31 mouse cellular contexts compared by ENCODE assay signal in genomic region chr6:65644110-65644509, GRCm38 (mm10). TPM values are rescaled to one million over a fixed set of nuclear protein-coding genes. Genes with fewer than 3 reads are reported as not detected.
DNase-seq lines count a peak whose midpoint lies in the region; ATAC-seq and TF ChIP-seq lines count a peak whose summit lies in the region.
"Had no signal": no experiment of that assay in that cellular context is flagged by ENCODE, and none has a peak within 500 bp of the region (broad histone marks: within the 10 kb centered on the region; RNA-seq: fewer than 3 reads in every experiment).

No protein-coding gene starts in this region.

- no peak overlapping the region for H3K4me2 ChIP-seq in lung, embryonic 14.5 days
- H3K4me2 ChIP-seq in midbrain, embryonic 13.5 days (replicated peaks), result no peak overlapping the region
- no peak overlapping the region for H3K4me2 ChIP-seq in midbrain, embryonic 16.5 days (ENCODE audit: low read length)
- H3K4me2 ChIP-seq in forebrain, embryonic 12.5 days, result no peak overlapping the region
- H3K4me2 ChIP-seq: heart, embryonic 11.5 days; hindbrain, embryonic 12.5 days; limb, embryonic 15.5 days; liver, embryonic 13.5 days; neural tube, embryonic 12.5 days; stomach, embryonic 15.5 days had no signal

- TF ChIP-seq CTCF in lung, embryonic 14.5 days (IDR thresholded peaks at IDR 0.05; ENCODE audit: low read depth), result no peak
- TF ChIP-seq CTCF in lung, adult 2 months (IDR thresholded peaks at IDR 0.05; ENCODE audit: insufficient read depth, low read length), result no peak
- TF ChIP-seq CTCF in olfactory bulb, adult 2 months (IDR thresholded peaks at IDR 0.05; ENCODE audit: insufficient read depth, low read depth, low read length), result no peak

- H3K9me3 ChIP-seq in lung, embryonic 14.5 days (ENCODE audit: low read depth, low read length), result 0 out of 2 replicates have a peak, but pooled peaks cover 3% of the 10 kb centered on the region
- 0 out of 2 replicates have a peak, but pooled peaks cover 2% of the 10 kb centered on the region for H3K9me3 ChIP-seq in midbrain, embryonic 13.5 days
- no peaks in the 10 kb centered on the region; the same call in 1 of the 2 replicates for H3K9me3 ChIP-seq in midbrain, embryonic 16.5 days (replicated peaks; ENCODE audit: control insufficient read depth, low read length, poor library complexity, severe bottlenecking)
- H3K9me3 ChIP-seq in forebrain, embryonic 12.5 days, result 0 out of 2 replicates have a peak, but pooled peaks cover 3% of the 10 kb centered on the region
- H3K9me3 ChIP-seq: hindbrain, embryonic 12.5 days; limb, embryonic 10.5 days; limb, embryonic 15.5 days; liver, embryonic 13.5 days; neural tube, embryonic 12.5 days; stomach, embryonic 15.5 days had no signal

- H3K27ac ChIP-seq in lung, embryonic 14.5 days (ENCODE audit: low read depth), result peak overlapping the region; percentile 37; the same call in 1 of the 2 replicates
- H3K27ac ChIP-seq in midbrain, embryonic 13.5 days, result no peak overlapping the region
- no peak overlapping the region for H3K27ac ChIP-seq in midbrain, embryonic 16.5 days (ENCODE audit: low read length)
- H3K27ac ChIP-seq in forebrain, embryonic 12.5 days, result peak overlapping the region; percentile 51
- H3K27ac ChIP-seq in olfactory bulb, adult 2 months (ENCODE audit: insufficient read depth, low read depth, low read length), result peak overlapping the region; percentile 21; the same call in 1 of the 2 replicates
- H3K27ac ChIP-seq: gastrocnemius, adult 2 months; hindbrain, embryonic 12.5 days; limb, embryonic 10.5 days; limb, embryonic 15.5 days; liver, embryonic 13.5 days; macrophage; neural tube, embryonic 12.5 days; stomach, embryonic 15.5 days had no signal

- H3K9ac ChIP-seq in lung, embryonic 14.5 days, result no peak overlapping the region
- no peak overlapping the region for H3K9ac ChIP-seq in midbrain, embryonic 13.5 days (replicated peaks)
- H3K9ac ChIP-seq in midbrain, embryonic 16.5 days (ENCODE audit: low read depth, low read length), result no peak overlapping the region
- H3K9ac ChIP-seq in forebrain, embryonic 12.5 days, result no peak overlapping the region
- H3K9ac ChIP-seq: hindbrain, embryonic 12.5 days; limb, embryonic 15.5 days; liver, embryonic 13.5 days; neural tube, embryonic 12.5 days; stomach, embryonic 15.5 days had no signal

- no peaks in the 10 kb centered on the region for H3K36me3 ChIP-seq in lung, embryonic 14.5 days (ENCODE audit: insufficient read depth)
- no peaks in the 10 kb centered on the region for H3K36me3 ChIP-seq in midbrain, embryonic 13.5 days
- no peaks in the 10 kb centered on the region for H3K36me3 ChIP-seq in midbrain, embryonic 16.5 days (ENCODE audit: control insufficient read depth, insufficient read depth, low read length)
- no peaks in the 10 kb centered on the region for H3K36me3 ChIP-seq in forebrain, embryonic 12.5 days (replicated peaks)
- H3K36me3 ChIP-seq: hindbrain, embryonic 12.5 days; limb, embryonic 10.5 days; limb, embryonic 15.5 days; liver, embryonic 13.5 days; neural tube, embryonic 12.5 days; stomach, embryonic 15.5 days had no signal

- peaks cover 4% of the 10 kb centered on the region for H3K4me1 ChIP-seq in lung, embryonic 14.5 days (ENCODE audit: insufficient read depth)
- no peaks in the 10 kb centered on the region; the same call in 1 of the 2 replicates for H3K4me1 ChIP-seq in lung, adult 2 months (ENCODE audit: control insufficient read depth, insufficient read depth, low read length)
- no peaks in the 10 kb centered on the region for H3K4me1 ChIP-seq in midbrain, embryonic 13.5 days (replicated peaks)
- no peaks in the 10 kb centered on the region for H3K4me1 ChIP-seq in midbrain, embryonic 16.5 days (ENCODE audit: control insufficient read depth, insufficient read depth, low read length)
- no peaks in the 10 kb centered on the region; the same call in 1 of the 2 replicates for H3K4me1 ChIP-seq in forebrain, embryonic 12.5 days
- H3K4me1 ChIP-seq in olfactory bulb, adult 2 months (ENCODE audit: control insufficient read depth, insufficient read depth, low read length), result no peaks in the 10 kb centered on the region
- H3K4me1 ChIP-seq: hindbrain, embryonic 12.5 days; limb, embryonic 15.5 days; liver, embryonic 13.5 days; neural tube, embryonic 12.5 days; stomach, embryonic 15.5 days had no signal

- 68% methylated on average over 4 of the region's 4 CpGs for WGBS in lung, embryonic 14.5 days
- WGBS in lung, adult 2 months, result 77% methylated on average over 4 of the region's 4 CpGs
- WGBS in midbrain, embryonic 13.5 days, result 27% methylated on average over 4 of the region's 4 CpGs
- 29% methylated on average over 4 of the region's 4 CpGs for WGBS in midbrain, embryonic 16.5 days
- 7% methylated on average over 4 of the region's 4 CpGs for WGBS in forebrain, embryonic 12.5 days
- WGBS in olfactory bulb, adult 2 months, result 37% methylated on average over 4 of the region's 4 CpGs

- H3K27me3 ChIP-seq in lung, embryonic 14.5 days (ENCODE audit: insufficient read depth, low read length), result no peaks in the 10 kb centered on the region
- H3K27me3 ChIP-seq in midbrain, embryonic 13.5 days, result no peaks in the 10 kb centered on the region
- no peaks in the 10 kb centered on the region for H3K27me3 ChIP-seq in midbrain, embryonic 16.5 days (ENCODE audit: control insufficient read depth, insufficient read depth, low read depth, low read length)
- no peaks in the 10 kb centered on the region for H3K27me3 ChIP-seq in forebrain, embryonic 12.5 days
- H3K27me3 ChIP-seq: hindbrain, embryonic 12.5 days; limb, embryonic 15.5 days; liver, embryonic 13.5 days; neural tube, embryonic 12.5 days; stomach, embryonic 15.5 days had no signal

- no peak overlapping the region for H3K4me3 ChIP-seq in lung, embryonic 14.5 days (ENCODE audit: low read depth, low read length)
- no peak overlapping the region for H3K4me3 ChIP-seq in lung, adult 2 months (replicated peaks; ENCODE audit: extremely low read depth, low read depth, low read length)
- H3K4me3 ChIP-seq in midbrain, embryonic 13.5 days (replicated peaks), result no peak overlapping the region
- H3K4me3 ChIP-seq in midbrain, embryonic 16.5 days (ENCODE audit: low read depth, low read length), result no peak overlapping the region
- no peak overlapping the region for H3K4me3 ChIP-seq in forebrain, embryonic 12.5 days (replicated peaks)
- no peak overlapping the region for H3K4me3 ChIP-seq in olfactory bulb, adult 2 months (ENCODE audit: insufficient read depth, low read depth, low read length)
- H3K4me3 ChIP-seq: erythroblast, embryonic 14.5 days; gastrocnemius, adult 2 months; hindbrain, embryonic 12.5 days; limb, embryonic 10.5 days; limb, embryonic 15.5 days; liver, embryonic 13.5 days; neural tube, embryonic 12.5 days; stomach, embryonic 15.5 days had no signal

- no peak for DNase-seq in lung, embryonic 14.5 days
- no peak for DNase-seq in lung, adult 2 months
- DNase-seq in thymus, adult 18-20 months, result no peak
- DNase-seq: adrenal gland, adult 2 months; adrenal gland, postnatal 36 days; cerebellum, adult 2 months; cerebellum, postnatal 14 days; gastrocnemius, adult 2 months; gastrocnemius, postnatal 36 days; heart, adult 18-20 months; heart, postnatal 36 days; kidney, adult 9 months; kidney, postnatal 10 days; layer of hippocampus, adult 9-11 months; liver, embryonic 13.5 days; lung, adult 18-20 months; thymus, postnatal 14 days had no signal

- TF ChIP-seq POLR2A in lung, adult 2 months (IDR thresholded peaks at IDR 0.05; ENCODE audit: borderline replicate concordance, extremely low read depth, low read depth, low read length), result no peak
- TF ChIP-seq POLR2A in olfactory bulb, adult 2 months (IDR thresholded peaks at IDR 0.05; ENCODE audit: insufficient read depth, low read depth, low read length), result no peak

- no peak for ATAC-seq in lung, embryonic 14.5 days (ENCODE audit: insufficient read depth)
- peak; percentile 74 for ATAC-seq in midbrain, embryonic 13.5 days
- no peak for ATAC-seq in midbrain, embryonic 16.5 days
- peak; percentile 72; the same call in 1 of the 2 replicates for ATAC-seq in forebrain, embryonic 12.5 days (ENCODE audit: low FRiP score)
- ATAC-seq: activated CD4-positive, CD25-positive, alpha-beta regulatory T cell, adult 4 months; intestine, postnatal 0 days had no signal

RNA-seq across cellular contexts. Expression of gene Ndnf, which starts 27.3 kb away (rescaled TPM):
- 38.5 and 40.8 TPM in 2 replicates for polyA plus RNA-seq in lung, embryonic 14.5 days (2014; fragmentation: Nextera tagmentation; extraction: Ambion mirVana)
- 23.0 and 43.8 TPM in 2 replicates for polyA plus RNA-seq in lung, adult 2 months (2012; rRNA removed)
- 3.1 and 5.9 TPM in 2 replicates for polyA plus RNA-seq in midbrain, embryonic 13.5 days (2015; fragmentation: Nextera tagmentation; extraction: Ambion mirVana)
- 3.8 and 4.5 TPM in 2 replicates for polyA plus RNA-seq in midbrain, embryonic 16.5 days (2015; fragmentation: Nextera tagmentation; extraction: Ambion mirVana)
- 4.7 and 5.9 TPM in 2 replicates for polyA plus RNA-seq in forebrain, embryonic 12.5 days (2016; fragmentation: Nextera tagmentation; extraction: Ambion mirVana)
- polyA plus RNA-seq in olfactory bulb, adult 2 months (2012; ENCODE audit: insufficient read depth, insufficient read length, low replicate concordance, missing spikeins), result 29.9 TPM in 1 of 2 replicates, not detected in the other
- polyA plus RNA-seq: erythroblast, embryonic 14.5 days had no signal

Comparison
In these comparisons a context has a peak if more than half of its experiments do, and no peak if none do; other contexts are left out.
1. ATAC-seq: peak in midbrain, embryonic 13.5 days (single experiment) and forebrain, embryonic 12.5 days (single experiment); none in lung, embryonic 14.5 days (single experiment) and midbrain, embryonic 16.5 days (single experiment).
2. H3K27ac ChIP-seq: peak in lung, embryonic 14.5 days (single experiment), forebrain, embryonic 12.5 days (single experiment) and olfactory bulb, adult 2 months (single experiment); none in midbrain, embryonic 13.5 days (single experiment) and midbrain, embryonic 16.5 days (single experiment).